Mouse (Mus musculus): ENCODE data around the gene Chst3.
"Not testable (repeated sequence)": the region's sequence is repeated elsewhere in the genome, so short reads cannot be mapped to it uniquely, and the experiment has no call there.

The Chst3 gene

DNA sequence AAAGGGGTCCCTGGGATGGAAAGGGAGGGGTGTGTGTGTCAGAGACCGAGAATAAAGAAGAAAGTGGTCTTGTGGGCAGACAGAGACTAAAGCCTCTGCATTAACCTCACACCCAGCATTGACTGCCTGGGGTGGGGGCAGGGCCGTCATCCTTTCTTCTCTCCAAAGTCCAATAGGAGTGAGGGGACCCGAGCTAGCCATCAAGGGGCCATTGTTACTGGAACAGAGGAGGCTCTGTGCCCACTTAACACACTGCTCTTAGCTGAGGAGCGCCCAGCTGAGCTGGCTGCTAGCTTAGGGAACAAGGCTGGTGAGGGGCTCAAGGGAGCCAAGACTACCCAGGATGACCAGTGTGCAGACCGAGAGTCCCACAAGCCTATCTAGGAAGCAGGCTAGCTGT, 16.3 kb downstream of the Chst3 start:
- in situ Hi-C loops (cut with MboI; ENCODE audit: low sequenced_read_pairs), result no loop called here

DNA sequence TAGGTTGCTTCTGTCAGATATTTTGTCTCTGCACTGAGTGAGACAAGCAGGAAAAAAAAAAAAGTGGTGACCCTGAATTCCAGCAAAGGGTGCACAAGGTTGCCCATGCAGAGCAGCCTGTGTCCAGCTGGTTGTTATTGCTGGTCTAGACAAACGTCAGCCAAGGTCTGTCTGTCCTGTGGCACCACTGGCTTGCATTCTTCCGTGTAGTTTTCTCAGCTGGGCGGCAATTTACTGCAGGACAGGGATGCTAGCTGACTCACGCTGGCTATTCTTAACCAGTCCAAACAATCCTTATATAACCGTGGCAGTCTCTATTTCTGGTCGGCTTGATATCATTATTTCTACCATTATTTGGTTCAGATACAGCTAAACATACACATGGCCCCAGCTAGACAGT, 18.1 kb downstream of the Chst3 start:
- in situ Hi-C loops (cut with MboI; ENCODE audit: low sequenced_read_pairs), result no loop called here

DNA sequence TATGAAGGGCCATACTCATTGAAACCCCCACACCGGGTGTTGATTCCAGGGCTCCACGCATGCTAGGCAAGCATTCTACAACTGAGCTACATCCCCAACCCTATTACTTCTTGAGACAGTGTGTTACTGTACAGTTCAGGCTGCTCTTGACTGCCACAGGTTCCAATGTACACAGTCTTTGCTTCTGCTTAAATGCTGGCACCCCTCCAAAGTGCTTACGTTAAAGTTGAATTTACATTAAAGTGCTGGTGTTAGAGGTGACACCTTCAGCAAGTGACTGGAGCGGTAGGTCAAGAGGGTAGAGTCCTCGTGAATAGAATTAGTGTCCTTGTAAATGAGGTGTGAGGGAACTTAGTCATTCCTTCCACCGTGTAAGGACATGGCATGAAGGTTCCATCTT, 19.7 kb downstream of the Chst3 start:
- in situ Hi-C loops (cut with MboI; ENCODE audit: low sequenced_read_pairs), result no loop called here

DNA sequence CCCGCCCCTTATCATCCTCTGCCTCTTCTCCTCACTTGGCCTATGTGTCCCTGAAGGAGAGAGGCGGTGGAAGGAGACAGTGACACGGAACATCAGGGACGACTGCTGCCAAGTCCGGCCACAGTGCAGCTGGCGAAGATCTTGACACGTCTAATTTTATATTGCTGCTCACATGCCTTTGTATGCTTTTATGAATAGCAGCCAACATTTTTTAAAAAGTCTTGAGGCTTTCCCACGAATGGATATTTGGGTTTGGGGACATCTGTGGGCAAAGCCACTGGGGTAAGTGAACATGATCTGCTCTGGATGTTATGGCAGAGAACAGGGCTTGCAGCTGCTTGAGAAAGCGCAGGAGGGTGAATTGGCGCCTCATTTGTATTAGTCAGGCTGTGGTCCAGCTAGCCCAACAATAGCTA, 21.6 kb downstream of the Chst3 start:
- in situ Hi-C loops (cut with MboI; ENCODE audit: low sequenced_read_pairs), result no loop called here

DNA sequence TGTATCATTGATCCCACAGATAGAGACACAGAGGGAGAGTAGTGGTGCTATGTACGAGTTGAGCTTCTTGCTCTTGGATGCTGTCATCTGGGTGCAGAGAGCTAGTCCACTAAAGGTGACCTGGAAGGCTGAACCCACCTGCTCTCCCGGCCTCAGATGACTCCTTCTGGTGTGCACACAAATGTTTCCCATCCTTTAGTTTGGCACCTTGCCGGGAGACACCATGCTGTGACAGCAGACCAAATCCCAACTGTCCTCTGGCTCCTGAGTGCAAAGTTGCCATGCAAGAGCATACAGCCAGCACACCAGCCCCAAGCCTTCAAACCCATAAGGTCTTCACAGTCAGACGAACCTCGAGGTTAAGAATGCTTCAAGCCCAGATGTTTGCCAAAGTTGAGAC, 22.1 kb downstream of the Chst3 start:
- in situ Hi-C loops (cut with MboI; ENCODE audit: low sequenced_read_pairs), result no loop called here

DNA sequence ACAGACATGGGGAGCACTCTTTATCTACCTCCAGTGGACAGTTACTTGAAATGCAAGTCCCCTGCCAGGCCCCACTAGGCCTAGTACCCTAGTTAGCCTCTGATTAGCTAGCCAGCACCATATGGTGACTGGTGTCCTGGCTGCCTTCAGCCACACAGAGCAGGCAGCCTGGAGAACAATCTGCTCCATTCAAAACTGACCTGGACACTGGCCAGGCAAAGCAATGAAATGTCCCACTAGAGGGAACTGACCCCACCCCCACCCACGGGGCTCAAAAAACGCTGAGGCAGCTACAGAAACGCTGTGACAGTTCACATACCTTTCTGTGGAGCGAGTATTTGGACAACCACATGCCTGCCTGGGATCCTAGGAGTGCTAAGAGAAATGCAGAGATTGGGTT, 24.0 kb downstream of the Chst3 start:
- in situ Hi-C loops (cut with MboI; ENCODE audit: low sequenced_read_pairs), result no loop called here

DNA sequence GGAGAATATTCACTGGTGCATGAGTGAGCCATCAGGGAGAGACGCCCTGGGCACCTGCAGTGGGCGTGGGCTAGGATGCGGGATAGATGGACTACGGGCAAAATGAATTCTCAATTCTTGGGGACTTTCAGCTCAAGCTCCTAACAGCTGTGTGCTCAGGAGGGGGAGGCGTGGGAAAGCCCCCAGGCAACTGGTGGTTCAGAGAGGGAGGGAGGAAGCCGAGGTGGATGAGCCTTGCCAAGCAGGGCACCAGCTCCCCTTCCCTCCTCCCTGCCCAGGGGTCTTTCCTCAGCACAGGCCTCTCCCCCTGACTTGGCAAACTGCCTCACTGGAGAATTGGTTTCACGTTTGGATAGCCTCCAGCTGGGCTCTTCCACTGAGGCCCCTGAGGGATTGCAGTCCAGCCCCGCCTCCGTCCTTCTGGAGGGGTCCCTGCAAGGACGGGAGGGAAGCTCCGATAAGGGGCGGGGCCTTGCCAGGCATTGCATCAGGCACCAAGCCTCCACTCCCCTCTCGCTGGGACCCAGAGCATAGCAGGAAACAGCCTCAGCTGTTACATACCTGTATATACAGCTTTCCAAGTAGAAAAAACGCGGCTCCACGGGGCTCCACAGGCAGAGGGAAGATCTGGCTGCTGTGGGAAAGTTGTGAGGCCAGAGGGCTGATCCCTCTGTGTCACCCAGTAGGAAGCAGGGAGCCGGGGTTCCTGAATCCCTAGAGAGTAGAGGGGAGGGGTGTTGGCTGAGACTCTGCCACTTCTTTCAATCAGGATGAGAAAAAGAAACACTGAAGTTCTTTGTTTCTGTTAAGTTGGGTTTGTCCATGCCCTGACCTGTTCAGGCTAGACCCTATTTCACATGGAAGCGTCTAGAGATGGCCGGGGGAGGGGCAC, 25.3 kb downstream of the Chst3 start:
- in situ Hi-C loops (cut with MboI; ENCODE audit: low sequenced_read_pairs), result no loop called here

DNA sequence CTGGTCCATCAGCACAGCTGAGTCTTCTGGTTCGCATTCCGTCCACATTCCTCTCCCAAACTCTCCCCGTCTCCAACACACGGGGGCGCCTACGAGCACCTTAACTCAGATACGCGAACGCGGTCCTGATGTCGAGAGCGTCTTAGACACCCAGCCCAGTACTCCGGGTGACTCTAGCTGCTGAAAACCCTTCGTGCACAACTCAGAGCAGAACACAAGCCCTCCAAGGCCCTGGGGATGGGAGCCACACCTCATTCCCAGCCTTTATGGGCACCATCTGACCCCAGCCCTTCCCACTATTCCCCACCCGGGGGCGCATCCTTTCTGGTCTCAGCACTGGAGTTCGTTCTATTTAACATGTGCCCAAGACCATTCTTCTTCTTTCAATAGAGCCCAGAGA, 27.3 kb downstream of the Chst3 start:
- in situ Hi-C loops (cut with MboI; ENCODE audit: low sequenced_read_pairs), result no loop called here

DNA sequence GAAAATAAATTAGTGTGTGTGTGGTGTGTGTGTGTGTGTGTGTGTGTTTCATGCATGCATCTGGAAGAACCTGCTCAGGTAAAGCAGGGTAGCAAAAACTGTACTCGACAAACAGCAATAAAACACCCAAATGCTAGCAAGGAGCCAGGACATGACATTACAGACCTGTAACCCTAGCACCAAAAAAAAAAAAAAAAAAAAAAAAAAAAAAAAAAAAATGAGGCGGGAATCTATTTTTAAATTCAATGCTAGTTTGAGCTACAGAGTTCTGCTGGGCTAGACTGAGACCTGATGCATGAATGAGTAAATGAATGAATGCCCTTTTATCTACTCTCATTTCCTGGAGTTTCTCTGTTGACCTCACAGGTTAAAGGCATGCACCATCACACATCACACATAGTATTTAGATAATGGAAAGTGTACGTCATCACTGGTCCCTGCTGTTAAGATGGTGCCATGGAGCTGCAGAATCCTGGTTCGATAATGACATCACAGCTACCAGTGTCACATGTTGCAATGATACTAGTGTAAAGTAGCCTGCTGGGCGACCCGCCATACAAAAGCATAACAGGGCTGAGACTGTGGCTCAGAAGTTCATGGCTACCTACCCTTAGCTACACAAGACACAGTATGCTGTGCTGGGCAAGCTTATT, 29.4 kb downstream of the Chst3 start:
- in situ Hi-C loops (cut with MboI; ENCODE audit: low sequenced_read_pairs), result no loop called here

DNA sequence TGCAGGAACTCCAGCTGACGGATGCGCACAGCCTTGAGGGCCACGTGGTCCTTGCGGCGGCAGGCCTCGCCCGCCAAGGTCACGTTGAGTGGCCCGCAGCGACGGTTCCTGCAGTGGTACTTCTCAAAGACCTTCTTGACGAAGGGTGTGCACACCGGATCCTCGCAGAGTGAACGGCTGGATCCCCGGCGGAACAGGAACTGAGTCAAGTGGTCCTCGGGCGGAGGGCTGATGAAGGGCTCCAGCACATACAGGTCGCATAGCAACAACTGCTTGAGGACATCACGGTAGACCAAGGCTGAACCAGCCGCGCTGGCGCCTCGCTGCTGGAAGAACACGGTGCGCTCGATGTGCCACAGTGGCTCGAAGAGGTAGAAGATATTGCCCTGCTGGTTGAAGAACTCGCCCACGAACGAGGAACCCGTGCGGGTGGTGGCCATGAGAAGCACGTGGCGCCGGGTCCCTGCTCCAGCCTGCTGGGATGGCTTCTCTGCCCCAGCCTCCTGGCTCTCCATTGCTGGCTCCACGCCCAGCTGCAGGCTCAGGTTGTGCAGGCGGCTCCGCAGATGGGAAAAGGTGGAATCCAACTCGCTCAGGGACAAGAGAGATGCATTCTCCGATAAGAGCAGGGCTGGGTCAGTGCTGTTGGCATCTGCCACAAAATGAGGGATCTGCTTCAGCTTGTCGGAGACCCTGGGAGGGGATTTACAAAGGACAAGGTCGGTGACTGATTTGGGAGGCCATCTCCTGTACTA, 32.7 kb downstream of the Chst3 start:
- in situ Hi-C loops (cut with MboI; ENCODE audit: low sequenced_read_pairs), result no loop called here

DNA sequence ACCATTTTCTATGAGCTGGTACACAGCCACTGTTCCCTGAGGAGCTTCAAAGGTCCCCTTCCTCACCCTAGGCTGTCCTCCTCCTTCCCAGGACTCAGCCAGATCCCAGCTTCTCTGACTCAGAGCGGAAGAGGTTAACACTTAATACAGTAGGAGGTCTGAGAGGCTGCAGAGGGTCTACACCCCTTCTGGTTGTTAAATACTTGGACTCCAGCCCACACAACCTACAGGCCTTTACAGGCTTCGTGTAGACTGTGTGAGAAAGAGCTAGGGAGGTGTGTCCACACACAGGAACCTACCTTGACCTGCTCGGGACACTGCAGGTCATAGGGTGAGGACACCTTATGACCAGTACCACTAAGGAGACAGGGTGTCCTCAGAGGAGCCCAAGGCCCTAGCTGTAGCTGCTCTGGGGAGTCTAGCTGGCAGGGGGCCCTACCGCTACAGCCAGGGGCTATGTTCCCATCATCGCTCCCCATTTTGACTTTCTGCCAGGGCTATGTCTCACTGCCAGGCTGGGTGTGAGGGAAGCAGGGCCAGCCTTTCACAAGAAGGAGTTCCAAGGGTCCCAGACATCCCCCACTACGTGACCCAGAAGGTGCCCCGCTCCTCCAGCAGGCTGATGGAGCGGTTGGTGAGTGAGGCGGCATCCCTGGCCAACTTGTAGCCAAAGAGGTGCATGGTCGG, 33.9 kb downstream of the Chst3 start:
- in situ Hi-C loops (cut with MboI; ENCODE audit: low sequenced_read_pairs), result no loop called here

DNA sequence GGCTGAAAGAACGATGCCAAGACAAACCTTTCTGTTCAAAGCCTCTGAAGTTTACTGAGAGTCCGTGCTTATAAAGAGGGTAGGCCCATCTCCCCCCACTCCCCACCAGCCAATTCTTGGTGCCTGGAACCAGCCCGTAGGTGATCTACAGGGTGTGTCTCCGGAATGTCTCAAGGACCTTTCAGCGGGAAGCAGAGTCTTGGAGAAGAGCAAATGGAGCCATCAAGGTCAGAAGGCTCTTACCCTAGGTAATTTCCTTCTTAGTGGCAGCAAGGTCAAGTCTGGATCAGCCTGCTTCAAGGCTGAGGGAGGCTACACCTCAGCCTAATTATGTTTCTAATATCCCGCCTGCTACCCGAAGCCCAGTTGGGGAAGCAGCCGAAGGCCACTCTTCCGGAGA, 43.8 kb downstream of the Chst3 start:
- in situ Hi-C loops (cut with MboI; ENCODE audit: low sequenced_read_pairs), result not testable (repeated sequence)

DNA sequence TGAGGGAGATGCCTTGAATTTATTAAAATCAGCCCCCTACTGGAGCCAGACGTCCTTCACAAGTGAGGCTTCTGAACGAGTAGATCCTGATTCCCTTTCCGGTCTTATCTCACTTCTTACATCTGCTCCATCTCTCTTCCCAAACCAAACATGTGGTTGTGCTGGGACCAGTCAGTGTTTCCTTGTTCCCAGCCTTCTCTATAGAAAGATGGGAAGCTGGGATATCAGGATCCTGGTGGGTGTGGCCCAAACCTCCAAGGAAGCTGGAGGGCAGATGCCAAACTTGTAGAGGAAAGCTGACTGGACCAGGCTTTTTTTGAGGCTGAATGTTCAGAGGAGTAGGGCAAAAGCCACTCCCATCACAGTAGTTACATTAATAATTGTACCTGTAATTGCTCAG, 44.6 kb downstream of the Chst3 start:
- in situ Hi-C loops (cut with MboI; ENCODE audit: low sequenced_read_pairs), result no loop called here

DNA sequence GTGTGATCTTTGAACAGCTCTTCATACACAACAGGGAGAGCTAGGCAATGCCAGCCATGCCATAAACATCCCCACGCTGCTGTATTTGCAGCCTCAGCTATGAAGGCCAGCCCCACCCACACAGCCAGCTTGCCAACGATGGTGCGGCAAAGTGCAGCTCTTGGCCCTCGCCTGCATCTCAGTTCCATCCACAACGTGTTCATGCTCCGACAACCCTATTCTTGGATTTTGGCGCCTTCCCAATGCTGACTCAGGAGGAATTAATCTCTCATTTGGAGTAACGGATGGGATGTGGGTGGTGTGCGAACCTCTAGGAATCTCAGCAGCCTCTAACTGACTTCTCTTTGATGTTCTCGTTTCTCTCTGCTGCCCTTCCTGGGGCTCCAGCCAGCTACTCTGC, 46.0 kb downstream of the Chst3 start:
- in situ Hi-C loops (cut with MboI; ENCODE audit: low sequenced_read_pairs), result no loop called here

DNA sequence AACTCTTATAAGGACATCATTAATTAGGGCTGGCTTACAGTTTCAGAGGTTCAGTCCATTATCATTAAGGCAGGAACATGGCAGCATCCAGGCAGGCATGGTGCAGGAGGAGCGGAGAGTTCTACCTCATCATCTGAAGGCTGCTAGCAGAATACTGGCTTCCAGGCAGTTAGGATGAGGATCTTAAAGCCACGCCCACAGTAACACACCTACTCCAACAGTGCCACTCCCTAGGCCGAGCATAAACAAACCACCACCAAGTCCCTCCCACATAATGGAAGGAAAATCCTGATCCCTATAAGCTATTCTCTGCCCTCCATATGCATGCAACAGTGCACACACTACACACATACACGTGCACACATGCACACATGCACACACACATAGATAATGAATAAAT, 46.8 kb downstream of the Chst3 start:
- in situ Hi-C loops (cut with MboI; ENCODE audit: low sequenced_read_pairs), result no loop called here

DNA sequence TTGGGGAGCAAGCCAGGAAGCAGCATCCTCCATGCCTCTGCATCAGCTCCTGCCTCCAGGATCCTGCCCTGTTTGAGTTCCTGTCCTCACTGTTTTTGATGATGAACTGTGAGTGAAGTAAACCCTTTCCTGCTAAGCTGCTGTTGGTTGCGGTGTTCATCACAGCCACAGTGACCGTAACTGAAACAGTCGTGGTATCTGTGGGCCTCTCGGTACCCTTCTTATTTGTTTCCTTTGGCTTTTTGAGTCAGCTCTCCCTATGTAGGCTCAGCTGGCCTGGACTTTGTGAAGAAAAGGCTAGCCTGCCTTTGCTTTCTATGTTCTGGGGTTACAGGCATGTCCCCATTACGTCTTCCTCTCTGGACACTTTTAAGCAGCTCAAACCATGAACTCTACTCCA, 47.7 kb downstream of the Chst3 start:
- in situ Hi-C loops (cut with MboI; ENCODE audit: low sequenced_read_pairs), result no loop called here

DNA sequence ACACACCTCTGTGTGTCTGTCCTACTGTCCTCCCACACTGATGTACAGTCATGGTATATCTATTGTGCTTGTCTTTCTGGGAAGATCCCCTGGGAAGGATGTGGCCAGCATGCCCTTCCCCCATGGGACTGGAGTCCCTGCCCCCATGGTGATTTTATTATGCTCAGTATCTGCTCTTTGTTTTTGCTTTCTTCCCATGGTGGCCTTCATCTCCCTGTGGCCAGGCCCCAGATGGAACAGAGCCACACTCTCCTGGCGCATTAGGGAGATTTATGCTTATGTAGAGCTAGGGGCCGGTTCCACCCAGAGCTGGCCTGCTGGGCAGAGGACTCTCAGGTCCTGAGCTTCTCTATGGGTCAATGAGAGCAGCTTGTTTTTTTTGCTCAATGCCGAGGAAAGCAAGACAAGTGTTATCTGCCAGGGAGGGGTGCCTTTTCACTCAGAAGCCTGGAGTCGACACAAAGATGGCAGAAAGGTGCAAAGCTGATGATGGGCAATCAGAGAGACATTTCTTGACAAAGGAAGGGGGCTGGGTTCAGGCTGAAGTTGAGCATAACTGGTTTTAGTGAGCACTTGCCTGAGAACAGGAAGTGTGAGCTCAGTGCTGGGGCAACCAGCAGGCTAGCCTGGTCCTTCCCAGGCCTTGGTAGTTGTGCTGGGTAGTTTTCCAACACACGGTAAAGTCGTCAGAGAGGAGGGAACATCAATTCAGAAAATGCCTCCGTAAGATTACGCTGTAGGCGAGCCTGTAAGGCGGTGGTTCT, 48.6 kb downstream of the Chst3 start:
- in situ Hi-C loops (cut with MboI; ENCODE audit: low sequenced_read_pairs), result no loop called here

DNA sequence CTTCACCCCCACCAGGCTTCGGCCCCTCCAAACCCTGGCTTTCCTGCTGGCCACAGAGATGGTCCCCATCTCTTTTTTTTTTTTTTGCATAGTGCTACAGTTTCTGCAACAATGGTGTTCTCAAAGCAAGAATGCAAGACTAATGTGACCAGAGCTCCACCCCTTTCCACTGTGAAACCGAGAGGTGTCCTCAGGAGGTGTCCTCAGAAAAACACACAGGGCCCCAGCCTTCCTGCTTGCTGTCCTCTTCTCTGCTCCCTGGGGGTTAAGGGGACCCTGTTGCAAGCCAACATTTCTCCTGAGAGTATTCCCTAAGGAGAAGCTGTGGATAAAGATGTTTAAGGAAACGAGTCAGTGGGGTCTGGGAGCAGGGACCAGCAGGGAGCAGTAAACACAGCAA, 50.1 kb downstream of the Chst3 start:
- in situ Hi-C loops (cut with MboI; ENCODE audit: low sequenced_read_pairs), result no loop called here

DNA sequence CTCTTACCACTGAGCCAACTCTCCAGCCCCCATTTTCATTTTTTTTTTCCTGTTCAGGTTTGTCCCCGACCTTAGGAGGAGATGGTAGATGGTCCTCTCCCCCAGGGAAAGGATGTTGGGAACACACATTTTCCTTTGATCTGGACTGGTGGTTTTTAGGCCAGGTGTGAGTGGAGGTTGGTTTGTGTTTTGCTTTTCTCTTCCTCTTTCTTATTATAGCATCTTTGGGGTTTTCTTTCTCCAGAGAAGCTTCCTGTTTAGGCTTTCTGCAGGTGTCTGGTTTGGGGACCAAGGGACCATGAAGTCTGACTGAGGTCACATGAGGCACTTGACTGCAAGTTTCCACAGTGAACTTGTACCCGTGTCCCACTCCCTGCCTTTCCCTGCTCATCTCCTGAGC, 50.8 kb downstream of the Chst3 start:
- in situ Hi-C loops (cut with MboI; ENCODE audit: low sequenced_read_pairs), result no loop called here

DNA sequence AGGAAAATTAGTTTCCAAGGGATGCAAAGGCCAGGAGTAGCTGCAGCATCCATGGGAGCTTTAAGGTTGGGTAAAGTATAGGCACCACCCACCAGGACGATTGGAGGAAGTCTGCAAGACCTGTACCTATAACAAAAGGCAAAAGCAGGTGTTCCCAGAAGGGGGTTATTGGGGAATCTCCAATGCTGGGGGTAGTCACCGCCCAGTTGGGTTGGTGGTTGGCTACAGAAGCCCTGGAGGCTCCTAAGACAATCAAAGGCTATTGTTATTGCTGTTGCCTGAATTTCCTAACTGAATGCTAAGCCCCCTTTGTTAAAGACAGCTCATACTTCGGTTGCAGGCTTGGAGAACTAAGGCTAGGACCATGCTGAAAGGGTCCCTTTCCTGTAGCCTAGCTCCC, 53.0 kb downstream of the Chst3 start:
- in situ Hi-C loops (cut with MboI; ENCODE audit: low sequenced_read_pairs), result no loop called here

DNA sequence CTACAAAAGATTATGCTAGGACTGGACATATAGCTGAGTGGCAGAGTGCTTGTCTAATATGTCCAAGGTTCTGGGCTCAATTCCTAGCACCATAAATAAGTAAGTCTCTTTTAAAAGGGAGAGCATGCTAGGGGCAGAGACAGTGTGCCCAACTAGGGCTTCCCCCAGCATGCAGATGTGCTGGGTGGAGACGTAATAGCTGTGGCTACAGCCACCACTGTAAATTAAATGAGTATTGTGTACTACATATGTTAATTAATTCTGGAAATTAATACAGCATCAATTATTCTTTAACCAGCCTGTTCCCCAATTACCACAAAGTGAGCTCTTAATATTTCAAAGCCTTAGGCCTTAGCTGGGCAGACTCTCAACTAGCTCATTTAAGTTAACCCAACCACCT, 54.2 kb downstream of the Chst3 start:
- in situ Hi-C loops (cut with MboI; ENCODE audit: low sequenced_read_pairs), result no loop called here

All from CH12F3 (cell line).